16 mouse cellular contexts compared by ENCODE assay signal in genomic region chr9:28624870-28625269, GRCm38 (mm10).
DNase-seq lines count a peak whose midpoint lies in the region; ATAC-seq and TF ChIP-seq lines count a peak whose summit lies in the region.
"Had no signal": no experiment of that assay in that cellular context is flagged by ENCODE, and none has a peak within 500 bp of the region (broad histone marks: within the 10 kb centered on the region; RNA-seq: fewer than 3 reads in every experiment).

No protein-coding gene starts in this region.

- peak overlapping the region; percentile 11; the same call in 1 of the 2 replicates for H3K27ac ChIP-seq in layer of hippocampus, adult 2 months
- H3K27ac ChIP-seq in hindbrain, embryonic 14.5 days = no peak overlapping the region
- H3K27ac ChIP-seq in kidney, adult 2 months (ENCODE audit: insufficient read depth, low read depth, low read length) = no peak overlapping the region
- H3K27ac ChIP-seq: forebrain, embryonic 10.5 days; limb, embryonic 15.5 days; macrophage had no signal

- peak overlapping the region; percentile 21; the same call in 1 of the 2 replicates for H3K4me2 ChIP-seq in hindbrain, embryonic 14.5 days (replicated peaks)
- H3K4me2 ChIP-seq: limb, embryonic 15.5 days had no signal

- H3K4me1 ChIP-seq in hindbrain, embryonic 14.5 days (replicated peaks; ENCODE audit: control insufficient read depth, insufficient read depth, low read length) = peaks cover 8% of the 10 kb centered on the region
- H3K4me1 ChIP-seq in kidney, adult 2 months (ENCODE audit: control insufficient read depth, insufficient read depth, low read length) = no peaks in the 10 kb centered on the region
- H3K4me1 ChIP-seq: forebrain, embryonic 10.5 days; limb, embryonic 15.5 days had no signal

- no peak for TF ChIP-seq CTCF in layer of hippocampus, adult 2 months (conservative IDR thresholded peaks at IDR 0.05)
- TF ChIP-seq CTCF in kidney, adult 2 months (conservative IDR thresholded peaks at IDR 0.05; ENCODE audit: insufficient read depth, insufficient read length, low read depth, low read length) = no peak

- peak overlapping the region; percentile 13; the same call in 1 of the 2 replicates for H3K4me3 ChIP-seq in layer of hippocampus, adult 2 months
- no peak overlapping the region for H3K4me3 ChIP-seq in hindbrain, embryonic 14.5 days (replicated peaks; ENCODE audit: low read length)
- H3K4me3 ChIP-seq in kidney, adult 2 months (ENCODE audit: insufficient read depth, low read depth, low read length) = no peak overlapping the region
- H3K4me3 ChIP-seq: forebrain, embryonic 10.5 days; limb, embryonic 15.5 days had no signal

- H3K9me3 ChIP-seq in hindbrain, embryonic 14.5 days (ENCODE audit: control insufficient read depth, low read length) = no peaks in the 10 kb centered on the region
- H3K9me3 ChIP-seq: forebrain, embryonic 10.5 days; G1E; limb, embryonic 15.5 days had no signal

- no peak overlapping the region for H3K9ac ChIP-seq in hindbrain, embryonic 14.5 days
- H3K9ac ChIP-seq: limb, embryonic 15.5 days had no signal

- ATAC-seq in hindbrain, embryonic 14.5 days (ENCODE audit: low FRiP score) = no peak

- TF ChIP-seq POLR2A in kidney, adult 2 months (IDR thresholded peaks at IDR 0.05; ENCODE audit: low read depth, low read length) = no peak

- 24% methylated on average over 10 of the region's 10 CpGs for WGBS in hindbrain, embryonic 14.5 days
- 36% methylated on average over 10 of the region's 10 CpGs for WGBS in kidney, adult 2 months

- no peaks in the 10 kb centered on the region for H3K27me3 ChIP-seq in hindbrain, embryonic 14.5 days (ENCODE audit: control insufficient read depth, insufficient read depth, low read length)
- H3K27me3 ChIP-seq in kidney, adult 2 months (replicated peaks; ENCODE audit: control insufficient read depth, insufficient read depth, low read length) = no peaks in the 10 kb centered on the region
- H3K27me3 ChIP-seq: limb, embryonic 15.5 days had no signal

- no peak for DNase-seq in layer of hippocampus, adult 2 months (ENCODE audit: low spot score in 2 of 2)
- no peak for DNase-seq in layer of hippocampus, adult 8-10 months (ENCODE audit: low spot score in 2 of 2)
- peak; percentile 4 for DNase-seq in embryo, embryonic 9.5 days (ENCODE audit: extremely low spot score)
- DNase-seq in hindbrain, embryonic 14.5 days (ENCODE audit: low spot score) = no peak
- DNase-seq in neural tube, embryonic 10.5 days (ENCODE audit: extremely low spot score, low spot score) = peak; percentile 15
- no peak for DNase-seq in kidney, adult 2 months
- no peak for DNase-seq in heart, adult 9 months (ENCODE audit: low spot score in 2 of 2)
- no peak for DNase-seq in cerebellum, postnatal 14 days
- DNase-seq: adrenal gland, postnatal 10 days; cerebellum, postnatal 36 days; kidney, postnatal 14 days; lung, adult 18-20 months had no signal

- H3K36me3 ChIP-seq in hindbrain, embryonic 14.5 days (replicated peaks; ENCODE audit: control insufficient read depth, insufficient read depth) = no peaks in the 10 kb centered on the region
- no peaks in the 10 kb centered on the region for H3K36me3 ChIP-seq in kidney, adult 2 months (ENCODE audit: control insufficient read depth, insufficient read depth, low read length)
- H3K36me3 ChIP-seq: forebrain, embryonic 10.5 days; G1E; limb, embryonic 15.5 days had no signal

Comparison
In these comparisons a context has a peak if more than half of its experiments do, and no peak if none do; other contexts are left out.
1. DNase-seq: peak in embryo, embryonic 9.5 days (single experiment) and neural tube, embryonic 10.5 days (single experiment); none in layer of hippocampus, adult 2 months (0 of 2), layer of hippocampus, adult 8-10 months (0 of 2), hindbrain, embryonic 14.5 days (single experiment), kidney, adult 2 months (single experiment), heart, adult 9 months (0 of 2) and cerebellum, postnatal 14 days (0 of 2).